Mouse (Mus musculus) neural tube, embryonic 12.5 days (tissue): ENCODE data around the gene Mpdz. TPM values are rescaled to one million over a fixed set of nuclear protein-coding genes. Genes with fewer than 3 reads are reported as not detected.
A peak's percentile ranks its signal among the peaks of the same experiment; 100 is the strongest.

ENCODE experiments used
- ATAC-seq: fragments of 200-750 bp; cut with Nextera tagmentation; 2 replicates; pipeline ENCODE4 v1.8.0; 2017; ENCODE audit warnings: low read depth, mild to moderate bottlenecking, moderate TSS enrichment, moderate library complexity; ENCODE audit not compliant: low FRiP score
- H3K27ac ChIP-seq: fragments of 300-500 bp; sonication (generic); 2 replicates; pipeline ENCODE4 v1.5.1; 2016
- H3K27me3 ChIP-seq: fragments of 300-500 bp; sonication (generic); replicated peaks from 2 replicates; pipeline ENCODE4 v1.6.1; 2016; ENCODE audit warnings: mild to moderate bottlenecking
- H3K36me3 ChIP-seq: fragments of 300-500 bp; sonication (generic); 2 replicates; pipeline ENCODE4 v1.6.1; 2016; ENCODE audit warnings: mild to moderate bottlenecking
- H3K4me1 ChIP-seq: fragments of 300-500 bp; sonication (generic); 2 replicates; pipeline ENCODE4 v1.6.1; 2016
- H3K4me2 ChIP-seq: fragments of 300-500 bp; sonication (generic); replicated peaks from 2 replicates; pipeline ENCODE4 v1.6.1; 2016; ENCODE audit warnings: mild to moderate bottlenecking
- H3K4me3 ChIP-seq: fragments of 300-500 bp; sonication (generic); 2 replicates; pipeline ENCODE4 v1.5.1; 2016
- H3K9ac ChIP-seq: fragments of 300-500 bp; sonication (generic); 2 replicates; pipeline ENCODE4 v1.6.1; 2016; ENCODE audit warnings: mild to moderate bottlenecking
- H3K9me3 ChIP-seq: fragments of 300-500 bp; sonication (generic); 2 replicates; pipeline ENCODE4 v1.6.1; 2016; ENCODE audit warnings: mild to moderate bottlenecking
- WGBS: fragments of 180-500 bp; shearing (Covaris S2); methylation state at CpG from one replicate; pipeline ENCODE4 v1.1.7; 2016; 5-methylcytosine and 5-hydroxymethylcytosine counted together
- polyA plus RNA-seq: library from polyadenylated mRNA; unstranded; fragments of >200 nt; fragmentation: Nextera tagmentation; extraction: Ambion mirVana; gene quantifications from 2 replicates; pipeline ENCODE4 v1.2.1, GENCODE M21; 2016

The Mpdz gene
- 32.5 and 38.1 TPM in 2 replicates for polyA plus RNA-seq

- no peaks in the 10 kb centered on the region for H3K27me3 ChIP-seq
- H3K27ac ChIP-seq, result peak within 1 kb of the TSS; percentile 59
- no peaks in the 10 kb centered on the region for H3K9me3 ChIP-seq
- under 1% methylated on average over 93 of the region's 97 CpGs for WGBS
- H3K4me2 ChIP-seq, result peak within 1 kb of the TSS; percentile 72
- H3K9ac ChIP-seq, result peak within 1 kb of the TSS; percentile 92
- peak; percentile 97 for ATAC-seq
- H3K4me1 ChIP-seq, result no peaks in the 10 kb centered on the region; the same call in 1 of the 2 replicates
- H3K36me3 ChIP-seq, result no peaks in the 10 kb centered on the region
- H3K4me3 ChIP-seq, result peak within 1 kb of the TSS; percentile 86
Measured at GRCm38 (mm10) chr4:81442078-81442981, at the start of gene Mpdz. Gene Mpdz, minus strand, starts transcription at chr4:81442815.

DNA sequence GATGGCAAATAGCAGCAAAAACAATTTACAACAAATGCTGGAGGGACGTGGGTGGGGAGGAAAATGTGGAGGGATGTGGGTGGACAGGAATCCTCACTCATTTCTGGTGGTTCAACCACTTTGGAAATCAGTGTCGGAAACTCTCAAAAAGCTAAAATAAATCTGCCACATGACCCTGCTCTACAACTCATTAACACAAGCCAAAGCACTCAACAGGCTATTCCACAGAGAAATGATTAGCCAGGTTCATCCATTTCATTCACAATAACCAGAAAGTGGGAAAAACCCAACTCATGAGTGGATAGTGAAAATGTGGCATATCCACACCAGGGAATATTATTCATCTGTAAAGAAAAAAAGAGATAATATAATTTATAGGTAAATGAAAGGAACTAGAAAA is 47.9 kb upstream of the Mpdz start:
- Histone ChIP-seq H3K27ac (no peak overlapping the region), H3K36me3 (no peaks in the 10 kb centered on the region), H3K4me1 (no peaks in the 10 kb centered on the region), H3K4me3 (no peak overlapping the region), H3K9ac (no peak overlapping the region), H3K27me3 (no peaks in the 10 kb centered on the region), H3K4me2 (no peak overlapping the region), H3K9me3 (no peaks in the 10 kb centered on the region)
- ATAC-seq, result no peak
- WGBS, result 81% methylated on average over 2 of the region's 2 CpGs

DNA sequence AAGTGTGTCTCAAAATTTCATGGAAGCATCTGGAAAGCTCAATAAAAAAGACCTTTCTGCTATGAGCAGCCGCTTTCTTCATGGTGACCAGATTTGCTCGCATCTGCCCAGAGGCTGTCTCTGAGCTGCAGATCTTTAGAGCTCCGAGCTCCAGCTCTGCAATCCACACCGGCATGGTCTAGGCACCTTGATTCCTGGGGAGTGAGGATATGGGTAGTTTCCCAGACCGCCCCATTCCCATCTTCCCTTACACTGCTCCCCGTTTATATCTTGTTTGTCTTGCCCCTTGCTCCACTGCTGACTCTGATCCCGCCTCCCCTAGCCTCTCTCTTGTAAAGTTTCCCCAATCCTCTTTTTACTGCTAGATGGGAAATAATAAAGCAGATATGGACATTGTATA is 42.0 kb upstream of the Mpdz start:
- Histone ChIP-seq H3K27me3 (no peaks in the 10 kb centered on the region), H3K4me1 (0 out of 2 replicates have a peak, but pooled peaks cover 3% of the 10 kb centered on the region), H3K9ac (no peak overlapping the region), H3K36me3 (no peaks in the 10 kb centered on the region), H3K4me3 (no peak overlapping the region), H3K9me3 (no peaks in the 10 kb centered on the region), H3K4me2 (no peak overlapping the region), H3K27ac (no peak overlapping the region)
- 77% methylated on average over 7 of the region's 7 CpGs for WGBS
- no peak for ATAC-seq

DNA sequence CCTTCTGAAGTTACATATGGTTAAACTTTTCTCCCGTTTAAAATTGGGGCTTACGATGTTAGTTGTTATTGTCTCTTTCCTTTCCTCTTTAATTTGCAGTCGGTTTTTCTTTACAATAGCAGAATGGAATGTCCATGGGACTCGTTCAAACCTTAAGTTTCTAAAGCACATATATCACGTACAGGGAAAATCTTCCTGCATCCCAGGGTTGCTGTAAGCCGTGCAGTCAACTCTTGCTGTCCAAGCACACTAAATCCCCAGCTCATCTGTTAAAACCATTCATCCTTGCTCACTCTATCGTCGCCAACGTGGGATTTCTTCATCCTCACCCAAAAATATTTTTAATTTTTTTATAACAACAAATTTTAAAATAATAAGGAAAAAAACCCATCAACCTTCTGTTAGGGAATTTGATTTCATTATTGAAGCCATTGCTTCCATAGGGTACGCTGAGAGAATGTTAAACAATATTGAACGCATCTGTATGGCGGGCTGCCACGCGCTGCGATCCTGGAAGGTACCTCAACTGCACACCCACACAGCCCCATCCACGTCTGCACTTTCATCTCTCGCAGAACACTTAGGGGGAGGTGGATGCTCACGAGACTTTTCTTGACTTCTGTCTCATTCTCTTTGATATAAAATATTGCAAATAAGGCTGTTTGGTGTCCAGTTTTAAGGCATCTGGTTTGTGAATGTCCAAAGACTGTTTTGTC is 41.4 kb upstream of the Mpdz start:
- no peak overlapping the region for H3K4me3 ChIP-seq
- no peak for ATAC-seq
- 0 out of 2 replicates have a peak, but pooled peaks cover 3% of the 10 kb centered on the region for H3K4me1 ChIP-seq
- H3K27ac ChIP-seq, result no peak overlapping the region
- no peaks in the 10 kb centered on the region for H3K27me3 ChIP-seq
- no peak overlapping the region for H3K9ac ChIP-seq
- H3K4me2 ChIP-seq, result no peak overlapping the region
- H3K9me3 ChIP-seq, result no peaks in the 10 kb centered on the region
- no peaks in the 10 kb centered on the region for H3K36me3 ChIP-seq
- WGBS, result 71% methylated on average over 18 of the region's 18 CpGs

GRCm38 (mm10) chr4:81483159-81483558 is 40.5 kb upstream of the Mpdz start:
- 11% methylated on average over 6 of the region's 6 CpGs for WGBS
- H3K27ac ChIP-seq, result no peak overlapping the region
- H3K9ac ChIP-seq, result no peak overlapping the region
- no peaks in the 10 kb centered on the region for H3K36me3 ChIP-seq
- H3K4me3 ChIP-seq, result no peak overlapping the region
- ATAC-seq, result no peak
- H3K4me2 ChIP-seq, result no peak overlapping the region
- 0 out of 2 replicates have a peak, but pooled peaks cover 3% of the 10 kb centered on the region for H3K4me1 ChIP-seq
- no peaks in the 10 kb centered on the region for H3K27me3 ChIP-seq
- H3K9me3 ChIP-seq, result no peaks in the 10 kb centered on the region

GRCm38 (mm10) chr4:81466821-81467220 is 24.2 kb upstream of the Mpdz start:
- Histone ChIP-seq H3K9ac (no peak overlapping the region), H3K36me3 (no peaks in the 10 kb centered on the region), H3K9me3 (no peaks in the 10 kb centered on the region), H3K27me3 (no peaks in the 10 kb centered on the region), H3K4me1 (no peaks in the 10 kb centered on the region), H3K4me3 (no peak overlapping the region), H3K27ac (no peak overlapping the region), H3K4me2 (no peak overlapping the region)
- 86% methylated on average over 4 of the region's 4 CpGs for whole genome bisulfite sequencing
- no peak for ATAC-seq

GRCm38 (mm10) chr4:81465172-81465571 is 22.6 kb upstream of the Mpdz start:
- 87% methylated on average over 3 of the region's 3 CpGs for WGBS
- no peaks in the 10 kb centered on the region for H3K9me3 ChIP-seq
- no peaks in the 10 kb centered on the region for H3K36me3 ChIP-seq
- H3K9ac ChIP-seq, result no peak overlapping the region
- no peak overlapping the region for H3K4me2 ChIP-seq
- H3K4me3 ChIP-seq, result no peak overlapping the region
- H3K4me1 ChIP-seq, result no peaks in the 10 kb centered on the region
- no peaks in the 10 kb centered on the region for H3K27me3 ChIP-seq
- no peak for ATAC-seq
- no peak overlapping the region for H3K27ac ChIP-seq

- no peak overlapping the region for H3K4me3 ChIP-seq
- no peaks in the 10 kb centered on the region for H3K27me3 ChIP-seq
- no peak overlapping the region for H3K9ac ChIP-seq
- WGBS, result 73% methylated on average over 4 of the region's 4 CpGs
- no peaks in the 10 kb centered on the region for H3K36me3 ChIP-seq
- ATAC-seq, result no peak
- H3K4me1 ChIP-seq, result no peaks in the 10 kb centered on the region
- H3K9me3 ChIP-seq, result no peaks in the 10 kb centered on the region
- no peak overlapping the region for H3K4me2 ChIP-seq
- no peak overlapping the region for H3K27ac ChIP-seq
Measured at GRCm38 (mm10) chr4:81462253-81462652, 19.6 kb upstream of the Mpdz start.

- Histone ChIP-seq H3K27ac (no peak overlapping the region), H3K9me3 (no peaks in the 10 kb centered on the region), H3K4me1 (no peaks in the 10 kb centered on the region), H3K4me2 (no peak overlapping the region), H3K9ac (no peak overlapping the region), H3K27me3 (no peaks in the 10 kb centered on the region), H3K36me3 (no peaks in the 10 kb centered on the region), H3K4me3 (no peak overlapping the region)
- 85% methylated on average over 1 of the region's 1 CpGs for WGBS
- no peak for ATAC-seq
Measured at GRCm38 (mm10) chr4:81458921-81459320, 16.3 kb upstream of the Mpdz start.

DNA sequence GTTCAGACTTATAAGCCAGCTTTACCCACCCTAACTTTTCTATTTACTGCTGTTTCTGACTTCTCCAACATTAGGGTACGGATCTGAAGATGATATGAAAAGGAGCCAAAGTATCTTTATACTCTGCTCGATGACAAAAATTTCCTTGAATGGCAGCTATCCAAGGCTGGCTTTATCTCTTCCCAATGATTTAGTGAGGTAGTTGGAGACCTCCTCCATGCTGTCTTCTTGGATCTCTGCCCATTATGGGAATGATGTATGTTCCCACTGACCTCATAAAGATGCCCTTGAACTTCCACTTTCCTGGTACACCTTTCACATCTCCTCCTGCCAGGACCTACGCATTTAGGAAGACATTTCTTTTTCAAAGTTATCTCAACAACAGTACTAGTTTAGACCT is 11.2 kb upstream of the Mpdz start:
- WGBS, result 90% methylated on average over 3 of the region's 3 CpGs
- H3K4me2 ChIP-seq, result no peak overlapping the region
- no peaks in the 10 kb centered on the region for H3K36me3 ChIP-seq
- no peaks in the 10 kb centered on the region for H3K9me3 ChIP-seq
- no peak for ATAC-seq
- no peak overlapping the region for H3K4me3 ChIP-seq
- no peak overlapping the region for H3K27ac ChIP-seq
- no peaks in the 10 kb centered on the region for H3K27me3 ChIP-seq
- no peak overlapping the region for H3K9ac ChIP-seq
- H3K4me1 ChIP-seq, result no peaks in the 10 kb centered on the region

GRCm38 (mm10) chr4:81452183-81452582 is 9.6 kb upstream of the Mpdz start:
- no peak overlapping the region for H3K27ac ChIP-seq
- H3K9ac ChIP-seq, result no peak overlapping the region
- no peak overlapping the region for H3K4me3 ChIP-seq
- no peak overlapping the region for H3K4me2 ChIP-seq
- ATAC-seq, result no peak
- H3K36me3 ChIP-seq, result no peaks in the 10 kb centered on the region
- no peaks in the 10 kb centered on the region for H3K27me3 ChIP-seq
- WGBS, result 45% methylated on average over 2 of the region's 2 CpGs
- H3K9me3 ChIP-seq, result no peaks in the 10 kb centered on the region
- H3K4me1 ChIP-seq, result no peaks in the 10 kb centered on the region

- Histone ChIP-seq H3K36me3 (no peaks in the 10 kb centered on the region), H3K9ac (no peak overlapping the region), H3K9me3 (no peaks in the 10 kb centered on the region), H3K4me2 (no peak overlapping the region), H3K4me3 (no peak overlapping the region), H3K4me1 (no peaks in the 10 kb centered on the region), H3K27me3 (no peaks in the 10 kb centered on the region), H3K27ac (no peak overlapping the region)
- ATAC-seq, result no peak
- 90% methylated on average over 4 of the region's 4 CpGs for WGBS
Measured at GRCm38 (mm10) chr4:81449413-81449812, 6.8 kb upstream of the Mpdz start.
